Mouse (Mus musculus): ENCODE data around the gene Dhx34. TPM values are rescaled to one million over a fixed set of nuclear protein-coding genes. Genes with fewer than 3 reads are reported as not detected.
"Not testable (repeated sequence)": the region's sequence is repeated elsewhere in the genome, so short reads cannot be mapped to it uniquely, and the experiment has no call there.

Dhx34 gene
- total RNA-seq, 1 experiment = 8.6 TPM

- H3K4me3 ChIP-seq (ENCODE audit: insufficient read depth in 1 of 2, low read depth in 1 of 2, low read length in 2 of 2, poor library complexity in 1 of 2, severe bottlenecking in 1 of 2) = no peak overlapping the region
- no peak overlapping the region for H3K27ac ChIP-seq (ENCODE audit: insufficient read depth, low read depth, low read length, poor library complexity, severe bottlenecking)
- no peak for DNase-seq (ENCODE audit: low read depth, low spot score)
- H3K4me1 ChIP-seq (ENCODE audit: control insufficient read depth in 2 of 2, insufficient read depth in 2 of 2, low read length in 2 of 2, poor library complexity in 1 of 2) = no peaks in the 10 kb centered on the region
- in situ Hi-C loops (cut with MboI; ENCODE audit: low sequenced_read_pairs in 2 of 2, unreplicated experiment in 2 of 2) = loop anchor here in 1 of 2 experiments (25.0 kb wide), 1 partner anchor 296 kb away; the partner anchor contains the start of gene Ehd2
- TF ChIP-seq CHD2 (IDR thresholded peaks at IDR 0.05; ENCODE audit: low read depth, low read length) (no peak), ZC3H11A (IDR thresholded peaks at IDR 0.05; ENCODE audit: borderline replicate concordance, low read depth, low read length) (no peak), HCFC1 (IDR thresholded peaks at IDR 0.05; ENCODE audit: borderline replicate concordance, insufficient read depth, low read length) (no peak), MAFK (IDR thresholded peaks at IDR 0.05; ENCODE audit: insufficient read depth, low read depth, low read length) (no peak), ZNF384 (IDR thresholded peaks at IDR 0.05; ENCODE audit: low read depth, low read length) (no peak)
- no peaks in the 10 kb centered on the region for H3K36me3 ChIP-seq (ENCODE audit: control insufficient read depth, insufficient read depth, low read length, poor library complexity, severe bottlenecking)
- no peaks in the 10 kb centered on the region for H3K9me3 ChIP-seq (ENCODE audit: control insufficient read depth, insufficient read depth, low read depth, low read length)
- no peak overlapping the region for H3K9ac ChIP-seq (ENCODE audit: insufficient read depth, low read depth, low read length, poor library complexity, severe bottlenecking)
Observed at GRCm38 (mm10) chr7:16257830-16258229, 36.0 kb upstream of the Dhx34 start.

GRCm38 (mm10) chr7:16255963-16256362 is 34.1 kb upstream of the Dhx34 start:
- not testable (repeated sequence) for H3K9me3 ChIP-seq (ENCODE audit: control insufficient read depth, insufficient read depth, low read depth, low read length); H3K36me3 ChIP-seq (ENCODE audit: control insufficient read depth, insufficient read depth, low read length, poor library complexity, severe bottlenecking); DNase-seq (ENCODE audit: low read depth, low spot score); H3K9ac ChIP-seq (ENCODE audit: insufficient read depth, low read depth, low read length, poor library complexity, severe bottlenecking); H3K4me3 ChIP-seq (ENCODE audit: insufficient read depth in 1 of 2, low read depth in 1 of 2, low read length in 2 of 2, poor library complexity in 1 of 2, severe bottlenecking in 1 of 2); H3K27ac ChIP-seq (ENCODE audit: insufficient read depth, low read depth, low read length, poor library complexity, severe bottlenecking); H3K4me1 ChIP-seq (ENCODE audit: control insufficient read depth in 2 of 2, insufficient read depth in 2 of 2, low read length in 2 of 2, poor library complexity in 1 of 2)
- in situ Hi-C loops (cut with MboI; ENCODE audit: low sequenced_read_pairs in 2 of 2, unreplicated experiment in 2 of 2) = loop anchor here in 1 of 2 experiments (25.0 kb wide), 1 partner anchor 294 kb away; the partner anchor contains the start of gene Ehd2

- TF ChIP-seq ZC3H11A (IDR thresholded peaks at IDR 0.05; ENCODE audit: borderline replicate concordance, low read depth, low read length) = no peak
- no peak for TF ChIP-seq HCFC1 (IDR thresholded peaks at IDR 0.05; ENCODE audit: borderline replicate concordance, insufficient read depth, low read length)
- TF ChIP-seq MAFK (IDR thresholded peaks at IDR 0.05; ENCODE audit: insufficient read depth, low read depth, low read length) = no peak
- TF ChIP-seq ZNF384 (IDR thresholded peaks at IDR 0.05; ENCODE audit: low read depth, low read length) = no peak
- TF ChIP-seq CHD2 (IDR thresholded peaks at IDR 0.05; ENCODE audit: low read depth, low read length) = no peak
- no peak overlapping the region for H3K4me3 ChIP-seq (ENCODE audit: insufficient read depth in 1 of 2, low read depth in 1 of 2, low read length in 2 of 2, poor library complexity in 1 of 2, severe bottlenecking in 1 of 2)
- H3K27ac ChIP-seq (ENCODE audit: insufficient read depth, low read depth, low read length, poor library complexity, severe bottlenecking) = no peak overlapping the region
- in situ Hi-C loops (cut with MboI; ENCODE audit: low sequenced_read_pairs in 2 of 2, unreplicated experiment in 2 of 2) = loop anchor here in 1 of 2 experiments (25.0 kb wide), 1 partner anchor 292 kb away; the partner anchor contains the start of gene Ehd2
- no peak for DNase-seq (ENCODE audit: low read depth, low spot score)
- H3K36me3 ChIP-seq (ENCODE audit: control insufficient read depth, insufficient read depth, low read length, poor library complexity, severe bottlenecking) = no peaks in the 10 kb centered on the region
- no peaks in the 10 kb centered on the region for H3K9me3 ChIP-seq (ENCODE audit: control insufficient read depth, insufficient read depth, low read depth, low read length)
- no peak overlapping the region for H3K9ac ChIP-seq (ENCODE audit: insufficient read depth, low read depth, low read length, poor library complexity, severe bottlenecking)
- H3K4me1 ChIP-seq (ENCODE audit: control insufficient read depth in 2 of 2, insufficient read depth in 2 of 2, low read length in 2 of 2, poor library complexity in 1 of 2) = no peaks in the 10 kb centered on the region
Observed at GRCm38 (mm10) chr7:16254195-16254594, 32.4 kb upstream of the Dhx34 start.

GRCm38 (mm10) chr7:16250687-16251086 is 28.9 kb upstream of the Dhx34 start:
- DNase-seq (ENCODE audit: low read depth, low spot score) = no peak
- H3K9me3 ChIP-seq (ENCODE audit: control insufficient read depth, insufficient read depth, low read depth, low read length) = no peaks in the 10 kb centered on the region
- in situ Hi-C loops (cut with MboI; ENCODE audit: low sequenced_read_pairs in 2 of 2, unreplicated experiment in 2 of 2) = loop anchor here in 1 of 2 experiments (25.0 kb wide), 1 partner anchor 288 kb away; the partner anchor contains the start of gene Ehd2
- H3K4me1 ChIP-seq (ENCODE audit: control insufficient read depth in 2 of 2, insufficient read depth in 2 of 2, low read length in 2 of 2, poor library complexity in 1 of 2) = no peaks in the 10 kb centered on the region
- H3K36me3 ChIP-seq (ENCODE audit: control insufficient read depth, insufficient read depth, low read length, poor library complexity, severe bottlenecking) = no peaks in the 10 kb centered on the region
- TF ChIP-seq MAFK (IDR thresholded peaks at IDR 0.05; ENCODE audit: insufficient read depth, low read depth, low read length) (no peak), CHD2 (IDR thresholded peaks at IDR 0.05; ENCODE audit: low read depth, low read length) (no peak), ZNF384 (IDR thresholded peaks at IDR 0.05; ENCODE audit: low read depth, low read length) (no peak), HCFC1 (IDR thresholded peaks at IDR 0.05; ENCODE audit: borderline replicate concordance, insufficient read depth, low read length) (no peak), ZC3H11A (IDR thresholded peaks at IDR 0.05; ENCODE audit: borderline replicate concordance, low read depth, low read length) (no peak)
- no peak overlapping the region for H3K27ac ChIP-seq (ENCODE audit: insufficient read depth, low read depth, low read length, poor library complexity, severe bottlenecking)
- H3K9ac ChIP-seq (ENCODE audit: insufficient read depth, low read depth, low read length, poor library complexity, severe bottlenecking) = no peak overlapping the region
- no peak overlapping the region for H3K4me3 ChIP-seq (ENCODE audit: insufficient read depth in 1 of 2, low read depth in 1 of 2, low read length in 2 of 2, poor library complexity in 1 of 2, severe bottlenecking in 1 of 2)

- no peak for TF ChIP-seq ZNF384 (IDR thresholded peaks at IDR 0.05; ENCODE audit: low read depth, low read length)
- TF ChIP-seq CHD2 (IDR thresholded peaks at IDR 0.05; ENCODE audit: low read depth, low read length) = no peak
- TF ChIP-seq MAFK (IDR thresholded peaks at IDR 0.05; ENCODE audit: insufficient read depth, low read depth, low read length) = no peak
- TF ChIP-seq ZC3H11A (IDR thresholded peaks at IDR 0.05; ENCODE audit: borderline replicate concordance, low read depth, low read length) = no peak
- TF ChIP-seq HCFC1 (IDR thresholded peaks at IDR 0.05; ENCODE audit: borderline replicate concordance, insufficient read depth, low read length) = no peak
- no peak overlapping the region for H3K27ac ChIP-seq (ENCODE audit: insufficient read depth, low read depth, low read length, poor library complexity, severe bottlenecking)
- H3K4me1 ChIP-seq (ENCODE audit: control insufficient read depth in 2 of 2, insufficient read depth in 2 of 2, low read length in 2 of 2, poor library complexity in 1 of 2) = 0 out of 4 replicates have a peak, but pooled peaks cover 0 to 1% of the 10 kb centered on the region in 2 experiments
- H3K36me3 ChIP-seq (ENCODE audit: control insufficient read depth, insufficient read depth, low read length, poor library complexity, severe bottlenecking) = no peaks in the 10 kb centered on the region
- no peak overlapping the region for H3K9ac ChIP-seq (ENCODE audit: insufficient read depth, low read depth, low read length, poor library complexity, severe bottlenecking)
- no peaks in the 10 kb centered on the region for H3K9me3 ChIP-seq (ENCODE audit: control insufficient read depth, insufficient read depth, low read depth, low read length)
- no peak for DNase-seq (ENCODE audit: low read depth, low spot score)
- H3K4me3 ChIP-seq (ENCODE audit: insufficient read depth in 1 of 2, low read depth in 1 of 2, low read length in 2 of 2, poor library complexity in 1 of 2, severe bottlenecking in 1 of 2) = no peak overlapping the region
- in situ Hi-C loops (cut with MboI; ENCODE audit: low sequenced_read_pairs in 2 of 2, unreplicated experiment in 2 of 2) = no loop called here
Observed at GRCm38 (mm10) chr7:16245958-16246357, 24.1 kb upstream of the Dhx34 start.
